Mouse (Mus musculus): ENCODE measurements around the gene Sp1.

Gene Sp1

DNA sequence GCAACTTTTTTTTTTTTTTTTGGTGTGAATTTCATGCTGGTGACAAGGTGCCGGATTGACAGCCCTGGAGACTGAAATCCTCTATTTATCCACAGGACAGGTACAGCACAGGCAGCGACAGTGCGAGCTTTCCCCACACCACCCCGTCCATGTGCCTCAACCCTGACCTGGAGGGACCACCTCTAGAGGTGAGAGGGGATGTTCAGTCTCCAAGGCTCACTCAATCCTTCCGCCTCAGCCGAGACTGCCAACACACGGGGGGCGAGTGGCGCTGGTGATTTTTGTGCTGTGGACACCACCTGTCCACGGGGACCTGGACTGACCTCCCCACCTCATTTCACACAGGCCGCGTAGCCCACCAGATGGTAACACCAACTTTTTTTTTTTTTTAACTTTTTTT is 79.9 kb downstream of the Sp1 start:
- no peak for DNase-seq

All from spleen, adult 18-20 months (tissue).